Mouse (Mus musculus) hindbrain, embryonic 16.5 days (tissue): Measurements from ENCODE around the gene Tnk1. TPM values are rescaled to one million over a fixed set of nuclear protein-coding genes. Genes with fewer than 3 reads are reported as not detected.
A peak's percentile ranks its signal among the peaks of the same experiment; 100 is the strongest.

Experiments
- ATAC-seq: fragments of 200-750 bp; cut with Nextera tagmentation; 2 replicates; pipeline ENCODE4 v1.8.0; 2017; ENCODE audit warnings: moderate TSS enrichment, moderate library complexity
- H3K27ac ChIP-seq: fragments of 300-500 bp; sonication (generic); 2 replicates; pipeline ENCODE4 v1.5.1; 2014; ENCODE audit warnings: low read depth, mild to moderate bottlenecking, control low read depth, low read length, moderate library complexity
- H3K27me3 ChIP-seq: fragments of 300-500 bp; sonication (generic); replicated peaks from 2 replicates; pipeline ENCODE4 v1.6.1; 2014; ENCODE audit warnings: low read length; ENCODE audit not compliant: control insufficient read depth, insufficient read depth
- H3K36me3 ChIP-seq: fragments of 300-500 bp; sonication (generic); 2 replicates; pipeline ENCODE4 v1.6.1; 2014; ENCODE audit warnings: mild to moderate bottlenecking, low read length, moderate library complexity, mixed read lengths; ENCODE audit not compliant: control insufficient read depth, insufficient read depth
- H3K4me1 ChIP-seq: fragments of 300-500 bp; sonication (generic); 2 replicates; pipeline ENCODE4 v1.6.1; 2014; ENCODE audit warnings: low read depth, low read length; ENCODE audit not compliant: control insufficient read depth, insufficient read depth
- H3K4me2 ChIP-seq: fragments of 300-500 bp; sonication (generic); 2 replicates; pipeline ENCODE4 v1.6.1; 2014; ENCODE audit warnings: mild to moderate bottlenecking, low read length, control low read depth, moderate library complexity
- H3K4me3 ChIP-seq: fragments of 300-500 bp; sonication (generic); 2 replicates; pipeline ENCODE4 v1.5.1; 2014; ENCODE audit warnings: mild to moderate bottlenecking, low read length, control low read depth, moderate library complexity
- H3K9ac ChIP-seq: fragments of 300-500 bp; sonication (generic); 2 replicates; pipeline ENCODE4 v1.6.1; 2014; ENCODE audit warnings: low read depth, mild to moderate bottlenecking, control low read depth, low read length, moderate library complexity
- H3K9me3 ChIP-seq: fragments of 300-500 bp; sonication (generic); 2 replicates; pipeline ENCODE4 v1.6.1; 2014; ENCODE audit warnings: mild to moderate bottlenecking, low read length, moderate library complexity; ENCODE audit not compliant: control insufficient read depth
- WGBS: fragments of 180-500 bp; shearing (Covaris S2); extraction: QIAGEN DNeasy Blood & Tissue Kit; methylation state at CpG from one replicate; pipeline ENCODE4 v1.1.7; 2014; 5-methylcytosine and 5-hydroxymethylcytosine counted together
- polyA plus RNA-seq: library from polyadenylated mRNA; unstranded; fragments of >200 nt; fragmentation: Nextera tagmentation; extraction: Ambion mirVana; gene quantifications from 2 replicates; pipeline ENCODE4 v1.2.1, GENCODE M21; 2015

Gene Tnk1
- polyA plus RNA-seq, 1 experiment from 2014 or later: 0.13 TPM

GRCm38 (mm10) chr11:69894671-69895070, 36.1 kb upstream of the Tnk1 start:
- H3K9ac ChIP-seq: no peak overlapping the region
- no peaks in the 10 kb centered on the region for H3K27me3 ChIP-seq
- 87% methylated on average over 5 of the region's 5 CpGs for WGBS
- no peak overlapping the region for H3K27ac ChIP-seq
- H3K4me3 ChIP-seq: no peak overlapping the region
- no peaks in the 10 kb centered on the region for H3K9me3 ChIP-seq
- H3K36me3 ChIP-seq: no peaks in the 10 kb centered on the region
- H3K4me2 ChIP-seq: no peak overlapping the region
- peaks cover 5% of the 10 kb centered on the region for H3K4me1 ChIP-seq
- no peak for ATAC-seq

- WGBS: 57% methylated on average over 4 of the region's 4 CpGs
- Histone ChIP-seq H3K9ac (no peak overlapping the region), H3K36me3 (no peaks in the 10 kb centered on the region), H3K9me3 (no peaks in the 10 kb centered on the region), H3K27ac (no peak overlapping the region), H3K4me3 (no peak overlapping the region), H3K27me3 (no peaks in the 10 kb centered on the region), H3K4me1 (no peaks in the 10 kb centered on the region), H3K4me2 (no peak overlapping the region)
- ATAC-seq: 0 out of 2 replicates have a peak, but pooled peaks have one; percentile 34
Observed at GRCm38 (mm10) chr11:69891482-69891881, 33.0 kb upstream of the Tnk1 start.

GRCm38 (mm10) chr11:69886907-69887635, 28.5 kb upstream of the Tnk1 start:
- Histone ChIP-seq H3K4me2 (no peak overlapping the region), H3K27me3 (no peaks in the 10 kb centered on the region), H3K9me3 (no peaks in the 10 kb centered on the region), H3K36me3 (no peaks in the 10 kb centered on the region), H3K4me1 (no peaks in the 10 kb centered on the region), H3K9ac (no peak overlapping the region), H3K4me3 (no peak overlapping the region), H3K27ac (no peak overlapping the region)
- no peak for ATAC-seq
- 82% methylated on average over 8 of the region's 8 CpGs for WGBS

GRCm38 (mm10) chr11:69884663-69885062, 26.1 kb upstream of the Tnk1 start:
- WGBS: 76% methylated on average over 8 of the region's 8 CpGs
- H3K4me3 ChIP-seq: no peak overlapping the region
- no peaks in the 10 kb centered on the region for H3K36me3 ChIP-seq
- H3K27ac ChIP-seq: no peak overlapping the region
- H3K4me1 ChIP-seq: 0 out of 2 replicates have a peak, but pooled peaks cover 3% of the 10 kb centered on the region
- H3K9ac ChIP-seq: no peak overlapping the region
- H3K27me3 ChIP-seq: 0 out of 2 replicates have a peak, but pooled peaks cover 6% of the 10 kb centered on the region
- ATAC-seq: no peak
- no peak overlapping the region for H3K4me2 ChIP-seq
- H3K9me3 ChIP-seq: no peaks in the 10 kb centered on the region

GRCm38 (mm10) chr11:69884240-69884639, 25.7 kb upstream of the Tnk1 start:
- H3K27me3 ChIP-seq: 0 out of 2 replicates have a peak, but pooled peaks cover 6% of the 10 kb centered on the region
- no peak overlapping the region for H3K4me3 ChIP-seq
- WGBS: 85% methylated on average over 9 of the region's 9 CpGs
- H3K4me2 ChIP-seq: no peak overlapping the region
- no peak for ATAC-seq
- H3K9ac ChIP-seq: no peak overlapping the region
- peaks cover 3% of the 10 kb centered on the region; the same call in 1 of the 2 replicates for H3K4me1 ChIP-seq
- H3K36me3 ChIP-seq: no peaks in the 10 kb centered on the region
- H3K27ac ChIP-seq: no peak overlapping the region
- H3K9me3 ChIP-seq: no peaks in the 10 kb centered on the region

GRCm38 (mm10) chr11:69883527-69884151, 25.1 kb upstream of the Tnk1 start:
- WGBS: 86% methylated on average over 8 of the region's 8 CpGs
- Histone ChIP-seq H3K4me1 (peaks cover 3% of the 10 kb centered on the region; the same call in 1 of the 2 replicates), H3K27ac (no peak overlapping the region), H3K9ac (no peak overlapping the region), H3K4me2 (no peak overlapping the region), H3K4me3 (no peak overlapping the region), H3K9me3 (no peaks in the 10 kb centered on the region), H3K36me3 (no peaks in the 10 kb centered on the region), H3K27me3 (0 out of 2 replicates have a peak, but pooled peaks cover 6% of the 10 kb centered on the region)
- no peak for ATAC-seq

GRCm38 (mm10) chr11:69883066-69883465, 24.5 kb upstream of the Tnk1 start:
- Histone ChIP-seq H3K4me2 (no peak overlapping the region), H3K9me3 (no peaks in the 10 kb centered on the region), H3K9ac (no peak overlapping the region), H3K27me3 (0 out of 2 replicates have a peak, but pooled peaks cover 6% of the 10 kb centered on the region), H3K4me1 (peaks cover 3% of the 10 kb centered on the region; the same call in 1 of the 2 replicates), H3K27ac (no peak overlapping the region), H3K36me3 (no peaks in the 10 kb centered on the region), H3K4me3 (no peak overlapping the region)
- WGBS: 62% methylated on average over 4 of the region's 4 CpGs
- ATAC-seq: no peak

- H3K9me3 ChIP-seq: no peaks in the 10 kb centered on the region
- H3K27ac ChIP-seq: no peak overlapping the region
- ATAC-seq: no peak
- H3K27me3 ChIP-seq: 0 out of 2 replicates have a peak, but pooled peaks cover 6% of the 10 kb centered on the region
- H3K4me3 ChIP-seq: peak overlapping the region; percentile 50
- no peaks in the 10 kb centered on the region for H3K36me3 ChIP-seq
- H3K9ac ChIP-seq: peak overlapping the region; percentile 63
- 63% methylated on average over 21 of the region's 21 CpGs for WGBS
- H3K4me1 ChIP-seq: peaks cover 6% of the 10 kb centered on the region
- H3K4me2 ChIP-seq: peak overlapping the region; percentile 84
Observed at GRCm38 (mm10) chr11:69881787-69882670, 23.5 kb upstream of the Tnk1 start.
